Mouse (Mus musculus) midbrain, embryonic 14.5 days (tissue): ENCODE measurements around the gene Gm10188. TPM values are rescaled to one million over a fixed set of nuclear protein-coding genes. Genes with fewer than 3 reads are reported as not detected.

ENCODE experiments used
- ATAC-seq: fragments of 200-750 bp; cut with Nextera tagmentation; 2 replicates; pipeline ENCODE4 v1.8.0; 2017; ENCODE audit warnings: moderate number of reproducible peaks, moderate library complexity; ENCODE audit not compliant: low FRiP score, low TSS enrichment
- DNase-seq: peaks from one replicate; pipeline ENCODE4 v3.0.0-alpha.2; 2015
- H3K27ac ChIP-seq: fragments of 300-500 bp; sonication (generic); replicated peaks from 2 replicates; pipeline ENCODE4 v1.5.1; 2014; ENCODE audit warnings: mild to moderate bottlenecking, low read depth, low read length, moderate library complexity
- H3K27me3 ChIP-seq: fragments of 300-500 bp; sonication (generic); 2 replicates; pipeline ENCODE4 v1.6.1; 2014; ENCODE audit warnings: low read length, control low read depth, mixed read lengths; ENCODE audit not compliant: control insufficient read depth, insufficient read depth
- H3K36me3 ChIP-seq: fragments of 300-500 bp; sonication (generic); 2 replicates; pipeline ENCODE4 v1.6.1; 2014; ENCODE audit warnings: low read length, control low read depth; ENCODE audit not compliant: control insufficient read depth, insufficient read depth
- H3K4me1 ChIP-seq: fragments of 300-500 bp; sonication (generic); 2 replicates; pipeline ENCODE4 v1.6.1; 2014; ENCODE audit warnings: mild to moderate bottlenecking, antibody characterized with exemption, low read length, control low read depth; ENCODE audit not compliant: control insufficient read depth, insufficient read depth
- H3K4me2 ChIP-seq: fragments of 300-500 bp; sonication (generic); 2 replicates; pipeline ENCODE4 v1.6.1; 2014; ENCODE audit warnings: mild to moderate bottlenecking, low read length, moderate library complexity
- H3K4me3 ChIP-seq: fragments of 300-500 bp; sonication (generic); replicated peaks from 2 replicates; pipeline ENCODE4 v1.5.1; 2014; ENCODE audit warnings: low read depth, low read length
- H3K9ac ChIP-seq: fragments of 300-500 bp; sonication (generic); replicated peaks from 2 replicates; pipeline ENCODE4 v1.6.1; 2014; ENCODE audit warnings: mild to moderate bottlenecking, low read length, moderate library complexity
- H3K9me3 ChIP-seq: fragments of 300-500 bp; sonication (generic); 2 replicates; pipeline ENCODE4 v1.6.1; 2016; ENCODE audit warnings: low read length, control low read depth, mixed read lengths; ENCODE audit not compliant: control insufficient read depth
- WGBS: fragments of 180-500 bp; shearing (Covaris S2); extraction: QIAGEN DNeasy Blood & Tissue Kit; methylation state at CpG from one replicate; pipeline ENCODE4 v1.1.7; 2014; 5-methylcytosine and 5-hydroxymethylcytosine counted together
- polyA plus RNA-seq: library from polyadenylated mRNA; unstranded; fragments of >200 nt; fragmentation: Nextera tagmentation; extraction: Ambion mirVana; gene quantifications from 2 replicates; pipeline ENCODE4 v1.2.1, GENCODE M21; 2014

Gm10188 gene
- polyA plus RNA-seq, 1 experiment from 2014 or later: 0.70 TPM

DNA sequence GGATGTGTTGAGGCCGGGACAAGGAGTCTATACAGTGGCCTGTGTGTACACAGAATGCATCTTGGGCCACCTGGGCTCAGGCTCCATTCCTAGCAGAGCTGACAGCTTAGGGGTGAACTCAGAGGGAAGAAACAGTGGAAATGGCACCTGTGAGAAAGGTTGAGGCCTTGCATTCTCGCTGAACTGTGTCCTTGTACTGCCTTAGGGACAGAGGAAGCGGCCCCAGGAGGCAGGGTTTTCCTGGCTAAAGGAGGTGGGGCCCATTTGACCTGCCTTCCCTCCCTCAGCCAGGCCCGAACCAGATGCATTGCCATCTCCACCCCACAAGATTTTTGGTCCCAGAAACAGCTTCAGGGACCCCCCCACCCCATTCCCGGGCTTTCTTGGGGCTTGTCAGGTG, 33.9 kb downstream of the Gm10188 start:
- 30% methylated on average over 5 of the region's 5 CpGs for WGBS
- peak overlapping the region; percentile 49 for H3K27ac ChIP-seq
- ATAC-seq (no peak), DNase-seq (no peak)
- H3K27me3 ChIP-seq: no peaks in the 10 kb centered on the region
- peaks cover 86% of the 10 kb centered on the region for H3K4me1 ChIP-seq
- H3K9ac ChIP-seq: peak overlapping the region; percentile 30
- 0 out of 2 replicates have a peak, but pooled peaks cover 9% of the 10 kb centered on the region for H3K36me3 ChIP-seq
- 0 out of 2 replicates have a peak overlapping the region, but pooled peaks have one; percentile 10 for H3K4me3 ChIP-seq
- H3K4me2 ChIP-seq: peak overlapping the region; percentile 88
- no peaks in the 10 kb centered on the region for H3K9me3 ChIP-seq

DNA sequence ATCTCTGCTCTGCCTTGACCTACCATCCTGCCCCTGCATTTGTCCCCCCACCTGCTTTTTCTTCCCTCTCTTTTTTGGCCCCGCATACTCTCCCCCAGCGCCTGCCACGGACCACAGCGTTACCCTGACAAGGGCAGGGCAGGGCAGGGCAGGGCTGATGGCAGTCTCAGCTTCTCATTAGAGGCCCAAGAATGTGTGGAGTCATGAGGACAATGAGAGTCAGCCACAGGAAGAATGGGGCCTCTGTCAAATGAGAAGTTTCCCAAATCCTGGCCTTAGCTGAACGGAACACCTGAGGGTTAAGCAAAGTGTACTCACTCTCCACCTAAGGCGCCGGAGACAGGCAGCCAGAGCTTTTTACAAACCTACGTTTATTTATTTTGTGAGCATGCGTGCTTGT, 34.5 kb downstream of the Gm10188 start:
- peak overlapping the region; percentile 30; the same call in 1 of the 2 replicates for H3K9ac ChIP-seq
- 30% methylated on average over 9 of the region's 9 CpGs for WGBS
- H3K4me2 ChIP-seq: peak overlapping the region; percentile 88
- no peak for DNase-seq
- no peak for ATAC-seq
- H3K27ac ChIP-seq: peak overlapping the region; percentile 49
- H3K27me3 ChIP-seq: no peaks in the 10 kb centered on the region
- H3K4me1 ChIP-seq: peaks cover 80% of the 10 kb centered on the region
- H3K4me3 ChIP-seq: no peak overlapping the region
- no peaks in the 10 kb centered on the region for H3K9me3 ChIP-seq
- H3K36me3 ChIP-seq: 0 out of 2 replicates have a peak, but pooled peaks cover 9% of the 10 kb centered on the region

DNA sequence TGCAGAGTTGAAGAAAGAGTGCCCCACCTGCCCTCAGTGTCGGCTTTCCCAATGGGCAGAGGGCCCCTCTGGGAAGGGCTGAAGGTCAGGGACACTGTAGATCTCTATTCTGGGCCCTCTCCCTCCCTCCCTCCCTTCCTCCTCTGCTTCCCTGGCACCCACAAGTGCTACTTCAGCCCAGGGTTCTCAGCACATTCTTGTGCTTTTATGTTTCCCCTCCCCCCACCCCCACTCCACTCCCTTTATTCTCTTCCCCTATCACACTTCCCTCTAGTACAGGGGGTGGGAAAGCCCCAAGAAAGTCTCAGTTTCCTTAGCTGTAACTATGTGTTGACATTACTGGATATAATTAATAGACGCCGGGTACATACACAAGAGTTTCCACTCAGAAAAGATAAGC, 34.9 kb downstream of the Gm10188 start:
- 46% methylated on average over 3 of the region's 3 CpGs for WGBS
- Histone ChIP-seq H3K27me3 (no peaks in the 10 kb centered on the region), H3K4me1 (peaks cover 75% of the 10 kb centered on the region), H3K36me3 (0 out of 2 replicates have a peak, but pooled peaks cover 9% of the 10 kb centered on the region), H3K4me2 (peak overlapping the region; percentile 88), H3K9ac (peak overlapping the region; percentile 30; the same call in 1 of the 2 replicates), H3K4me3 (no peak overlapping the region; the same call in 1 of the 2 replicates), H3K27ac (peak overlapping the region; percentile 49; the same call in 1 of the 2 replicates), H3K9me3 (no peaks in the 10 kb centered on the region)
- DNase-seq: no peak
- no peak for ATAC-seq

DNA sequence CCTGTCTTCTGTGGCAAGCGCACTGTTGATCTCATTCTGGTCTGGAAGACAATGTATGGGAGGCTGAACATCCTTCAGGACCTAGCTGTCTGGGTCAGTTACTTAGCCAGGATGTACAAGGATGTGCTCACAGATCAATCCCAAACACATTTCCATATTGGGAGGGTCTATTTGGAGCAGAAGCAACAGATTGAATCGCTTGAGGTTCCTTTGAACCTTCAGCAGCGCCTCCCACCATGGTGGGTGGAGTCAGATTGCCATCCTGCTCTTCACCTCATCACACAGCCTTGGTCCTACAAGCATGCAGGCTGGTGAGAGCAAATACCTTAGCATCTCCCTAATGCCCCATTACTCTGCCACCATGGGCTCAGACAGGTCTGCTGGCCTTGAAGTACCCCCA, 35.8 kb downstream of the Gm10188 start:
- peak overlapping the region; percentile 100; the same call in 1 of the 2 replicates for H3K27ac ChIP-seq
- H3K4me1 ChIP-seq: peaks cover 75% of the 10 kb centered on the region
- H3K9ac ChIP-seq: peak overlapping the region; percentile 100; the same call in 1 of the 2 replicates
- no peak for DNase-seq
- H3K4me2 ChIP-seq: peak overlapping the region; percentile 88
- H3K36me3 ChIP-seq: 0 out of 2 replicates have a peak, but pooled peaks cover 3% of the 10 kb centered on the region
- 46% methylated on average over 3 of the region's 3 CpGs for WGBS
- no peaks in the 10 kb centered on the region for H3K9me3 ChIP-seq
- ATAC-seq: no peak
- H3K4me3 ChIP-seq: peak overlapping the region; percentile 99
- no peaks in the 10 kb centered on the region for H3K27me3 ChIP-seq

DNA sequence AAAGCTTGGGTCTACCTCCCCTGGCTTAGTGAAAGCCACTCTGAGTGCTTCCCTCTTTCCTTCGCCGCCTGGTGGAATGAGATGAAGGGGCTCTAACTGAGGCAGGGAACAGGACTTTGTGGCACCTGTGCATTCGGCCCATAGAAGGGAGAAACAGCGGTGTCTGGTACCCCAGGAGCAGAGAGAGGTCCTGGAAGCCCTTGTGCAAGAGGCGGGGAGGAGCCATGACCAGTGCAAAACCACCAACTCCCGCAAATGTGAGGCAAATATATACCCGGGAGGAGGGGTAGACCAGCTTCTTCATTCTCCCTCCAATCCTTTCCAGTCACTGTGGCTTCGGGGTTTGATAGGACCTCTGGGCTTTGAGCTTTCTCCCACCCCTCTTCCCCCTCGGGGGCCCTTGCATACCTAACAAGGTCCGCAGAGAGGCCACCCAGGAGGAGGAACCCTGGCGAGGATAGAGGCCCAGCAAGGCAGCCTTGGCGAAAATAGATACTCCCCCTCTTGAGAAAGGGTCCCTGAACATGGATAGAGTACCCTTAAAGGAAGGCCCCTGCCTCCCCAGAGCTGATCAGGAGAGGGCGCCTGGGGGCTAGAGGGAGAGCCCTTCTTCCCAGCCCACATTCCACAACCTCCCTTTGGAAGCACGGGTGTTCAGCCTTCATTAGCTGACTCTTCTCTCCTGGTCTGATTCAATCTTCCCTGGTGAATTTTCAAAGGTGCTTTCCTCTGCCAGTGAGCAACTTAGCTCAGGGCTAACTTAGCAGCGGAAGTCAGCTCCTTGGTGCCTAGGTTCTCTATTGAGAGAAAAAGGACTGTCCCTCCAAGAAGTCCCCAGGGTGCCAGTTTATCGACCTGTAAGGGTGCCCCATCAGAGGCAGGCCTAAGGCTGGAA, 37.5 kb downstream of the Gm10188 start:
- no peaks in the 10 kb centered on the region for H3K9me3 ChIP-seq
- peak overlapping the region; percentile 100 for H3K27ac ChIP-seq
- H3K4me2 ChIP-seq: peak overlapping the region; percentile 88
- H3K9ac ChIP-seq: peak overlapping the region; percentile 100
- H3K4me3 ChIP-seq: peak overlapping the region; percentile 99
- no peaks in the 10 kb centered on the region for H3K27me3 ChIP-seq
- peaks cover 60% of the 10 kb centered on the region for H3K4me1 ChIP-seq
- no peaks in the 10 kb centered on the region for H3K36me3 ChIP-seq
- ATAC-seq (0 out of 2 replicates have a peak, but pooled peaks have one; percentile 9), DNase-seq (peak; percentile 81)
- WGBS: 1% methylated on average over 16 of the region's 16 CpGs

DNA sequence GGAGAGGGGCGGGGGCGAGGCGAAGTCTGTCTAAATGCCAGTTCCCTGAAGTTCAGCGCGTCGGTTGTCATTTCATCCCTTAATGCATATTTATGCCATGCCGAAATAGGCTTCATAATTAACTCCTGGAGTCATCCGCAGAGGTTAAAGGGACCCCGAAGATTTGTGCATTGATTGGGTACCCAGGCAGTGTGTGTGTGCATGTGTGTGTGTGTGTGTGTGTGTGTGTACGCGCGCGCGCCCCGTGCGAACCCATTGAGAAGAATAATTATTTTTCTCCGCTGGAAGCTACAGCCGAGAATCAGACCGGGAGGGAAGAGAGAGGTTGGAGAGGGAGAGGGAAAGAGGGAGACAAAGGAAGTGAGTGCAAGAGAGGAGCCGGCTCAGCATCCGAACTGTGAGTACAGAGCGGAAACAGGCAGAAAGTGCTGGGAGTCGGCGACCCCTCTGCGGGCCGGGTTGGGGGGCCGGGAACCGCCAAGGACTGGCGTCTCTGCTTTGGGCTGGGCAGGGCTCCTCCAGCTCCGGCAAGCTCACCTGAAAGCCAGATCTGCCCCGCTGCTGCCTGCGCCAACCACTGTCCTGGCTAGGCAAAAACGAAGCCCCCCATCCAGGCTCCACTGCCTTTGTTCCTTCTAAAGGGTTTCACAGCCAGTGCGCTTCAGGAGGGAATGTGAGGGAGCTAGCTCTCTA, 38.3 kb downstream of the Gm10188 start, which contains the start of the genes Lemd1 and AC124108.1:
Lemd1 (plus strand) TSS at position 339 of the 693 bp plus-strand sequence.
AC124108.1 (plus strand) TSS at position 365 of the 693 bp plus-strand sequence.
- peak; percentile 82 for DNase-seq
- peak within 1 kb of the TSS; percentile 100 for H3K27ac ChIP-seq
- H3K4me2 ChIP-seq: peak within 1 kb of the TSS; percentile 88
- peak within 1 kb of the TSS; percentile 99 for H3K4me3 ChIP-seq
- ATAC-seq: peak; percentile 16; the same call in 1 of the 2 replicates
- under 1% methylated on average over 34 of the region's 34 CpGs for WGBS
- H3K36me3 ChIP-seq: no peaks in the 10 kb centered on the region
- H3K4me1 ChIP-seq: peaks cover 52% of the 10 kb centered on the region
- no peaks in the 10 kb centered on the region for H3K27me3 ChIP-seq
- H3K9ac ChIP-seq: peak within 1 kb of the TSS; percentile 100
- no peaks in the 10 kb centered on the region for H3K9me3 ChIP-seq

DNA sequence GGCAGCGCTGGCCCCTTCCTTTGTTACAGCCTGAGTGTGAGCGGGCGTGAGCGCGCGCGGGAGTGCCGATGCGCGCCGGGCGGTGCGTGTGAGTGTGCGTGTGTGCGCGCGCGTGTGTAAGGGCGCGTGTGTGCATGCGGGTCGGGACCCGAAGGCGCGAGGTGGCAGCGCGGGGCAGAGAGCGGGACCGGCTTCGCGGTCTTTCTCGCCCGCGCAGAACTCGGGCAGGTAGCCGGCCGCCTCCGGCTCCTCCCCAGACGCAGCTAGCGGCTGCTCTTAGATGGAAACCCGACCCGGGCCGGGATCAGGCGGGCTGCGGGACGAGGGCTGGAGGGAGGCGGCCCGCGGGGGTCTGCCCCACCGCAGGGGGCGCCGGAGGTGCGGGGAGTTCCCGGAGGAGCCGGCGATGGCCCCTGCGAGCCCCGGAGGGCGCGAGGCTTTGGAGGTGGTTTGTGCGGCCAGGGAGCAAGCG, 38.9 kb downstream of the Gm10188 start:
- peak; percentile 34; the same call in 1 of the 2 replicates for ATAC-seq
- Histone ChIP-seq H3K4me2 (peak overlapping the region; percentile 88), H3K27ac (peak overlapping the region; percentile 100), H3K27me3 (no peaks in the 10 kb centered on the region), H3K36me3 (no peaks in the 10 kb centered on the region), H3K9ac (peak overlapping the region; percentile 100), H3K4me1 (peaks cover 47% of the 10 kb centered on the region), H3K4me3 (peak overlapping the region; percentile 99), H3K9me3 (no peaks in the 10 kb centered on the region)
- peak; percentile 79 for DNase-seq
- under 1% methylated on average over 62 of the region's 62 CpGs for WGBS

DNA sequence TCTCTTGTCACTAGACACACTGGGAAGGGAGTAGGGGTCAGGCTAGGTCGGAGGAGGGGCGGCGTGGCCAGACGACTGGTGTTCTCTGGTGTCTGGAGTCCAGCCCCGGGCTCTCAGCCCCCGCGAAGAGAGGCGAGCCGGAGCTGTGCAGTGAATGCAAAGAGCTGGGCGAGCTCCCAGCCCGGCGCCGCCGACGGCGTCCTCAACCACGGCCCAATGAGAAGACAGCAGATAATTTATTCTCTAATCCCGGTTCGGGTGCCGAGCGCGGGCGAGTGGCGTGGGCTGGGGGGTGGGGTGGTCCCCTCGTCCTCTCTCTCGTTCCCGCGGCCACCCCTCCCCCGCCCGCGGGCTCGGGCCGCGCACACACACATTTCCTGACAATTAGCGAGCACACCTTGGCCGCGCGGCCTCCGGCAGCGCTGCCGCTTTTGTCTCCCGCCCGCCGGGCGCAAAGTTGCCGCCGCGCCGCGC, 39.5 kb downstream of the Gm10188 start:
- Histone ChIP-seq H3K4me1 (peaks cover 41% of the 10 kb centered on the region), H3K36me3 (no peaks in the 10 kb centered on the region), H3K9ac (peak overlapping the region; percentile 100), H3K4me2 (peak overlapping the region; percentile 88), H3K27ac (peak overlapping the region; percentile 100), H3K27me3 (no peaks in the 10 kb centered on the region), H3K9me3 (no peaks in the 10 kb centered on the region), H3K4me3 (peak overlapping the region; percentile 99)
- ATAC-seq (peak; percentile 86), DNase-seq (peak; percentile 96)
- WGBS: under 1% methylated on average over 48 of the region's 50 CpGs
